Mouse (Mus musculus): ENCODE measurements around the gene Notch4. TPM values are rescaled to one million over a fixed set of nuclear protein-coding genes. Genes with fewer than 3 reads are reported as not detected.

Gene Notch4
- 4.4 and 6.3 TPM in 2 replicates for polyA plus RNA-seq (2015; fragmentation: Nextera tagmentation; extraction: Ambion mirVana)

GRCm38 (mm10) chr17:34564003-34564421 lies at the start of gene Notch4:
Notch4 (plus strand) TSS chr17:34564268.

GRCm38 (mm10) chr17:34517252-34517651 lies 46.8 kb upstream of the Notch4 start, which contains the start of gene Btnl6:
Btnl6 (minus strand) TSS chr17:34517352.

GRCm38 (mm10) chr17:34589681-34590101 lies 25.6 kb downstream of the Notch4 start, which contains the start of gene Gpsm3:
Gpsm3 (plus strand) TSS chr17:34589806.

GRCm38 (mm10) chr17:34591029-34591993 lies 27.2 kb downstream of the Notch4 start, which contains the start of gene Pbx2:
Pbx2 (plus strand) TSS chr17:34591266.

GRCm38 (mm10) chr17:34597566-34598095 lies 33.6 kb downstream of the Notch4 start, which contains the start of gene Ager:
Ager (plus strand) TSS chr17:34597862.

GRCm38 (mm10) chr17:34603375-34604060 lies 39.5 kb downstream of the Notch4 start, which contains the start of gene Rnf5:
Rnf5 (minus strand) TSS chr17:34603690.

GRCm38 (mm10) chr17:34604061-34604508 lies 40.0 kb downstream of the Notch4 start, which contains the start of gene Agpat1:
Agpat1 (plus strand) TSS chr17:34604262.

GRCm38 (mm10) chr17:34615871-34616270 lies 51.8 kb downstream of the Notch4 start, which contains the start of gene Egfl8:
Egfl8 (minus strand) TSS chr17:34615971.

GRCm38 (mm10) chr17:34627943-34628643 lies 64.0 kb downstream of the Notch4 start, which contains the start of gene Ppt2:
Ppt2 (minus strand) TSS chr17:34628510.

GRCm38 (mm10) chr17:34629221-34629751 lies 65.2 kb downstream of the Notch4 start, which contains the start of gene Prrt1:
Prrt1 (plus strand) TSS chr17:34629533.

Other genes starting within 250 kb of the Notch4 start
- 0.13 and 0.26 TPM in 2 replicates for gene H2-Eb2, start 238.6 kb upstream of the Notch4 start, polyA plus RNA-seq (2015; fragmentation: Nextera tagmentation; extraction: Ambion mirVana)
- not detected in 2 replicates for gene Btnl2, start 209.4 kb upstream of the Notch4 start, polyA plus RNA-seq (2015; fragmentation: Nextera tagmentation; extraction: Ambion mirVana)
- not detected in 2 replicates for gene Btnl1, start 187.1 kb upstream of the Notch4 start, polyA plus RNA-seq (2015; fragmentation: Nextera tagmentation; extraction: Ambion mirVana)
- 5.3 and 6.1 TPM in 2 replicates for gene BC051142, start 165.4 kb upstream of the Notch4 start, polyA plus RNA-seq (2015; fragmentation: Nextera tagmentation; extraction: Ambion mirVana)
- not detected in 2 replicates for gene Btnl4, start 87.0 kb upstream of the Notch4 start, polyA plus RNA-seq (2015; fragmentation: Nextera tagmentation; extraction: Ambion mirVana)
- not detected in 2 replicates for gene Btnl6, start 46.9 kb upstream of the Notch4 start, polyA plus RNA-seq (2015; fragmentation: Nextera tagmentation; extraction: Ambion mirVana)
- 5.5 and 6.8 TPM in 2 replicates for gene Gpsm3, start 25.5 kb downstream of the Notch4 start, polyA plus RNA-seq (2015; fragmentation: Nextera tagmentation; extraction: Ambion mirVana)
- 8.9 and 10.0 TPM in 2 replicates for gene Pbx2, start 27.0 kb downstream of the Notch4 start, polyA plus RNA-seq (2015; fragmentation: Nextera tagmentation; extraction: Ambion mirVana)
- gene Ager, start 33.6 kb downstream of the Notch4 start, polyA plus RNA-seq (2015; fragmentation: Nextera tagmentation; extraction: Ambion mirVana), result 1.5 and 2.5 TPM in 2 replicates
- 231 and 242 TPM in 2 replicates for gene Rnf5, start 39.4 kb downstream of the Notch4 start, polyA plus RNA-seq (2015; fragmentation: Nextera tagmentation; extraction: Ambion mirVana)
- gene Agpat1, start 40.0 kb downstream of the Notch4 start, polyA plus RNA-seq (2015; fragmentation: Nextera tagmentation; extraction: Ambion mirVana), result 109 and 123 TPM in 2 replicates
- 23.9 and 34.3 TPM in 2 replicates for gene Egfl8, start 51.7 kb downstream of the Notch4 start, polyA plus RNA-seq (2015; fragmentation: Nextera tagmentation; extraction: Ambion mirVana)
- 20.3 and 21.8 TPM in 2 replicates for gene Ppt2, start 64.2 kb downstream of the Notch4 start, polyA plus RNA-seq (2015; fragmentation: Nextera tagmentation; extraction: Ambion mirVana)
- 7.6 and 8.8 TPM in 2 replicates for gene Prrt1, start 65.3 kb downstream of the Notch4 start, polyA plus RNA-seq (2015; fragmentation: Nextera tagmentation; extraction: Ambion mirVana)
- 14.2 and 16.1 TPM in 2 replicates for gene Fkbpl, start 80.5 kb downstream of the Notch4 start, polyA plus RNA-seq (2015; fragmentation: Nextera tagmentation; extraction: Ambion mirVana)
- 73.3 and 80.3 TPM in 2 replicates for gene Atf6b, start 82.9 kb downstream of the Notch4 start, polyA plus RNA-seq (2015; fragmentation: Nextera tagmentation; extraction: Ambion mirVana)
- gene Tnxb, start 106.3 kb downstream of the Notch4 start, polyA plus RNA-seq (2015; fragmentation: Nextera tagmentation; extraction: Ambion mirVana), result 0.84 and 1.1 TPM in 2 replicates
- 2.0 and 2.5 TPM in 2 replicates for gene C4b, start 179.6 kb downstream of the Notch4 start, polyA plus RNA-seq (2015; fragmentation: Nextera tagmentation; extraction: Ambion mirVana)
- gene Cyp21a1, start 240.3 kb downstream of the Notch4 start, polyA plus RNA-seq (2015; fragmentation: Nextera tagmentation; extraction: Ambion mirVana), result not detected in 2 replicates

Data from neural tube, postnatal 0 days (tissue).